Mouse (Mus musculus): ENCODE results near the gene Focad.

DNA sequence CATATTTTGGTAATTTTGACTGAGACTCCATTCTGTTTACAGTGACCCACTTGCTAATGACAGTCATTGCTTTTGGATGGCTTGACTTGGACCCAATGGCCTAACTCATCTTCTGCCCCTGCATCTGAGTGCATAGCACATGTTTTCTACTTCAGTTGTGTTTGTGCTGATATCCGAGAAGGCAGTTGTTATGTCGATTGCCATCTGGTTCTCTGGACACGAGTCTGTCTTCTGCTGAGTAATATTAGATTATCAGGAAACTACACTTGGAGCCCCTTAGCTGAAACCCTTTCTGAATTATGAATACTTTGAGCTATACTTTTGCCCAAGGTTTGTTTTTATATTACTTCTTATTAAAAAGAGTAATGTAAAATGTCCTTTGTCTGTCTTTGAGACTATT lies 22.9 kb downstream of the Focad start:
- no peak for TF ChIP-seq CTCF (IDR thresholded peaks at IDR 0.05; ENCODE audit: insufficient read depth, low read length)
- TF ChIP-seq POLR2A (IDR thresholded peaks at IDR 0.05; ENCODE audit: borderline replicate concordance, extremely low read depth, low read depth, low read length), result no peak
